25 mouse cellular contexts compared by ENCODE assay signal in genomic region chr10:100746151-100746550, GRCm38 (mm10).
A peak's percentile ranks its signal among the peaks of the same experiment; 100 is the strongest.
DNase-seq lines count a peak whose midpoint lies in the region; ATAC-seq and TF ChIP-seq lines count a peak whose summit lies in the region.
"Had no signal": no experiment of that assay in that cellular context is flagged by ENCODE, and none has a peak within 500 bp of the region (broad histone marks: within the 10 kb centered on the region; RNA-seq: fewer than 3 reads in every experiment).

No protein-coding gene starts in this region.

- H3K4me1 ChIP-seq in midbrain, embryonic 13.5 days (replicated peaks): peaks cover 3% of the 10 kb centered on the region; the same call in 1 of the 2 replicates
- H3K4me1 ChIP-seq in midbrain, embryonic 16.5 days (ENCODE audit: control insufficient read depth, insufficient read depth, low read length): 0 out of 2 replicates have a peak, but pooled peaks cover under 1% of the 10 kb centered on the region
- no peaks in the 10 kb centered on the region for H3K4me1 ChIP-seq in forebrain, embryonic 14.5 days (ENCODE audit: control insufficient read depth, insufficient read depth, low read length)
- no peaks in the 10 kb centered on the region for H3K4me1 ChIP-seq in hindbrain, embryonic 14.5 days (replicated peaks; ENCODE audit: control insufficient read depth, insufficient read depth, low read length)
- H3K4me1 ChIP-seq: embryonic facial prominence, embryonic 12.5 days; embryonic facial prominence, embryonic 15.5 days; heart, embryonic 10.5 days; heart, embryonic 13.5 days; hindbrain, embryonic 12.5 days; intestine, embryonic 15.5 days had no signal

- no peak for TF ChIP-seq CTCF in brain, embryonic 14.5 days (IDR thresholded peaks at IDR 0.05; ENCODE audit: borderline replicate concordance, extremely low read depth, insufficient read depth, insufficient read length)

- peak; percentile 50; the same call in 1 of the 2 replicates for ATAC-seq in midbrain, embryonic 13.5 days
- no peak for ATAC-seq in midbrain, embryonic 16.5 days
- peak; percentile 27; the same call in 1 of the 2 replicates for ATAC-seq in forebrain, embryonic 14.5 days
- ATAC-seq in hindbrain, embryonic 14.5 days (ENCODE audit: low FRiP score): no peak
- ATAC-seq: activated CD4-positive, CD25-positive, alpha-beta regulatory T cell, adult 4 months; CD4-positive, CD25-positive, alpha-beta regulatory T cell, adult 4 months; hindbrain, embryonic 16.5 days; intestine, embryonic 15.5 days had no signal

- intact Hi-C loops in heart, postnatal 10 days (cut with DNase I): no loop called here

- WGBS in midbrain, embryonic 13.5 days: 44% methylated on average over 7 of the region's 7 CpGs
- 41% methylated on average over 7 of the region's 7 CpGs for WGBS in midbrain, embryonic 16.5 days
- WGBS in forebrain, embryonic 14.5 days: 10% methylated on average over 7 of the region's 7 CpGs
- 37% methylated on average over 7 of the region's 7 CpGs for WGBS in hindbrain, embryonic 14.5 days

- no peak overlapping the region for H3K27ac ChIP-seq in midbrain, embryonic 13.5 days
- H3K27ac ChIP-seq in midbrain, embryonic 16.5 days (ENCODE audit: low read length): no peak overlapping the region
- no peak overlapping the region for H3K27ac ChIP-seq in forebrain, embryonic 14.5 days (ENCODE audit: low read depth, low read length)
- H3K27ac ChIP-seq in hindbrain, embryonic 14.5 days: no peak overlapping the region
- H3K27ac ChIP-seq: embryonic facial prominence, embryonic 12.5 days; embryonic facial prominence, embryonic 15.5 days; heart, adult 2 months; heart, embryonic 10.5 days; heart, embryonic 13.5 days; hindbrain, embryonic 12.5 days; intestine, embryonic 15.5 days had no signal

- DNase-seq in brain, embryonic 14.5 days (ENCODE audit: low read depth): peak; percentile 42
- DNase-seq in forebrain, embryonic 14.5 days (ENCODE audit: low spot score): no peak
- DNase-seq in retina, embryonic 14.5 days (ENCODE audit: low spot score): peak; percentile 67
- no peak for DNase-seq in lung, adult 18-20 months
- no peak for DNase-seq in hindbrain, embryonic 14.5 days (ENCODE audit: low spot score)
- no peak for DNase-seq in heart, postnatal 10 days
- DNase-seq: adrenal gland, adult 8-10 months; adrenal gland, postnatal 25 days; cerebellum, adult 18-20 months; cerebellum, adult 9-10 months; cerebellum, postnatal 14 days; gastrocnemius, postnatal 10 days; gastrocnemius, postnatal 36 days; heart, adult 2 months had no signal

- no peak for TF ChIP-seq POLR2A in brain, embryonic 14.5 days (IDR thresholded peaks at IDR 0.05; ENCODE audit: borderline replicate concordance, extremely low read depth, insufficient read depth, insufficient read length, poor library complexity, severe bottlenecking)

- H3K27me3 ChIP-seq in midbrain, embryonic 13.5 days: no peaks in the 10 kb centered on the region
- H3K27me3 ChIP-seq in midbrain, embryonic 16.5 days (ENCODE audit: control insufficient read depth, insufficient read depth, low read depth, low read length): no peaks in the 10 kb centered on the region
- H3K27me3 ChIP-seq in forebrain, embryonic 14.5 days (replicated peaks; ENCODE audit: control insufficient read depth, insufficient read depth, low read length): no peaks in the 10 kb centered on the region
- no peaks in the 10 kb centered on the region for H3K27me3 ChIP-seq in hindbrain, embryonic 14.5 days (ENCODE audit: control insufficient read depth, insufficient read depth, low read length)
- H3K27me3 ChIP-seq: embryonic facial prominence, embryonic 12.5 days; embryonic facial prominence, embryonic 15.5 days; heart, embryonic 13.5 days; hindbrain, embryonic 12.5 days; intestine, embryonic 15.5 days had no signal

- no peaks in the 10 kb centered on the region for H3K9me3 ChIP-seq in midbrain, embryonic 13.5 days
- H3K9me3 ChIP-seq in midbrain, embryonic 16.5 days (replicated peaks; ENCODE audit: control insufficient read depth, low read length, poor library complexity, severe bottlenecking): no peaks in the 10 kb centered on the region
- no peaks in the 10 kb centered on the region for H3K9me3 ChIP-seq in forebrain, embryonic 14.5 days (replicated peaks; ENCODE audit: control insufficient read depth, low read length)
- no peaks in the 10 kb centered on the region for H3K9me3 ChIP-seq in hindbrain, embryonic 14.5 days (ENCODE audit: control insufficient read depth, low read length)
- H3K9me3 ChIP-seq: embryonic facial prominence, embryonic 12.5 days; embryonic facial prominence, embryonic 15.5 days; heart, embryonic 10.5 days; heart, embryonic 13.5 days; hindbrain, embryonic 12.5 days; intestine, embryonic 15.5 days had no signal

- H3K9ac ChIP-seq in midbrain, embryonic 13.5 days (replicated peaks): no peak overlapping the region
- no peak overlapping the region for H3K9ac ChIP-seq in midbrain, embryonic 16.5 days (ENCODE audit: low read depth, low read length)
- no peak overlapping the region for H3K9ac ChIP-seq in forebrain, embryonic 14.5 days (ENCODE audit: low read length)
- H3K9ac ChIP-seq in hindbrain, embryonic 14.5 days: no peak overlapping the region
- H3K9ac ChIP-seq: embryonic facial prominence, embryonic 12.5 days; embryonic facial prominence, embryonic 15.5 days; heart, embryonic 13.5 days; hindbrain, embryonic 12.5 days; intestine, embryonic 15.5 days had no signal

- H3K36me3 ChIP-seq in midbrain, embryonic 13.5 days: no peaks in the 10 kb centered on the region
- no peaks in the 10 kb centered on the region for H3K36me3 ChIP-seq in midbrain, embryonic 16.5 days (ENCODE audit: control insufficient read depth, insufficient read depth, low read length)
- no peaks in the 10 kb centered on the region for H3K36me3 ChIP-seq in forebrain, embryonic 14.5 days (ENCODE audit: control insufficient read depth, insufficient read depth, low read length)
- H3K36me3 ChIP-seq in hindbrain, embryonic 14.5 days (replicated peaks; ENCODE audit: control insufficient read depth, insufficient read depth): no peaks in the 10 kb centered on the region
- H3K36me3 ChIP-seq: embryonic facial prominence, embryonic 12.5 days; embryonic facial prominence, embryonic 15.5 days; heart, embryonic 10.5 days; heart, embryonic 13.5 days; hindbrain, embryonic 12.5 days; intestine, embryonic 15.5 days had no signal

- no peak overlapping the region for H3K4me3 ChIP-seq in midbrain, embryonic 13.5 days (replicated peaks)
- no peak overlapping the region for H3K4me3 ChIP-seq in midbrain, embryonic 16.5 days (ENCODE audit: low read depth, low read length)
- no peak overlapping the region for H3K4me3 ChIP-seq in forebrain, embryonic 14.5 days (ENCODE audit: low read depth, low read length)
- no peak overlapping the region for H3K4me3 ChIP-seq in hindbrain, embryonic 14.5 days (replicated peaks; ENCODE audit: low read length)
- H3K4me3 ChIP-seq: embryonic facial prominence, embryonic 12.5 days; embryonic facial prominence, embryonic 15.5 days; heart, adult 2 months; heart, embryonic 10.5 days; heart, embryonic 13.5 days; hindbrain, embryonic 12.5 days; intestine, embryonic 15.5 days had no signal

- no peak overlapping the region for H3K4me2 ChIP-seq in midbrain, embryonic 13.5 days (replicated peaks)
- no peak overlapping the region for H3K4me2 ChIP-seq in midbrain, embryonic 16.5 days (ENCODE audit: low read length)
- H3K4me2 ChIP-seq in forebrain, embryonic 14.5 days (ENCODE audit: low read length): no peak overlapping the region
- H3K4me2 ChIP-seq in hindbrain, embryonic 14.5 days (replicated peaks): no peak overlapping the region
- H3K4me2 ChIP-seq: embryonic facial prominence, embryonic 12.5 days; embryonic facial prominence, embryonic 15.5 days; heart, embryonic 13.5 days; hindbrain, embryonic 12.5 days; intestine, embryonic 15.5 days had no signal

Comparison
In these comparisons a context has a peak if more than half of its experiments do, and no peak if none do; other contexts are left out.
1. ATAC-seq: peak in midbrain, embryonic 13.5 days (single experiment) and forebrain, embryonic 14.5 days (single experiment); none in midbrain, embryonic 16.5 days (single experiment) and hindbrain, embryonic 14.5 days (single experiment).
2. DNase-seq: peak in brain, embryonic 14.5 days (single experiment) and retina, embryonic 14.5 days (single experiment); none in forebrain, embryonic 14.5 days (single experiment), lung, adult 18-20 months (0 of 2), hindbrain, embryonic 14.5 days (single experiment) and heart, postnatal 10 days (0 of 2).